Mouse (Mus musculus): ENCODE measurements around the gene Avpi1. TPM values are rescaled to one million over a fixed set of nuclear protein-coding genes. Genes with fewer than 3 reads are reported as not detected.

Gene Avpi1
- polyA plus RNA-seq, 1 experiment = 27.9 TPM

DNA sequence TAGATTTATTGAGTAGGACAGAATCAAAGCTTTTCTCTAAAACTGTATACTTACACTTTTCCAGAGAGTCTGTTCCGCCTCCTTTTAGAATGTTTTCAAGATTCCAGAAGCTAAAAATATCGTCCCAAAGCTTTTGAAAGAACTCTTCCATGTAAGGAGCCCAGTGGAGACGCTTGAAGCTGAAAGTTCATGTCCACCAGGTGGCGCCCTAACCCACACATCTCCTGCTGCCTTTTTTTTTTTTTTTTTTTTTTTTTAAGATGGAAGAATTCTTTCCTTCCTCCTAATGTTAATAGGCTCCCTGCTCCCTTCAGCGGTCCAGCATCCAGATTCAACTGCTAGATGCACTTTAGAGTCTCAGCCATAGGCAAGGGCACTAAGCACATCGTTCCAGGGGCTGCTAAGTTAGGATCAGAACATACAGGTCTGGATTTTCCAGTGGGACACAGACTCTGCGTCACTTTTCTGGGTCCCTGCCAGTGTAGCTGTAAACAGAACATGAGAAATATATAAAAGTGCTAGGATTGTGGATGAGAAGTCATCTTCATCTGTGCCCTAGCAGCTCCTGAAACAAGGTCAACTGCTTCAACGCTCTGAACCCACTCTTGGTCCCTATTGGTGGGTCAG is 15.8 kb upstream of the Avpi1 start:
- no peak for DNase-seq (ENCODE audit: low read depth)

GRCm38 (mm10) chr19:42144067-42144466 is 15.2 kb upstream of the Avpi1 start:
- no peak for DNase-seq (ENCODE audit: low read depth)

DNA sequence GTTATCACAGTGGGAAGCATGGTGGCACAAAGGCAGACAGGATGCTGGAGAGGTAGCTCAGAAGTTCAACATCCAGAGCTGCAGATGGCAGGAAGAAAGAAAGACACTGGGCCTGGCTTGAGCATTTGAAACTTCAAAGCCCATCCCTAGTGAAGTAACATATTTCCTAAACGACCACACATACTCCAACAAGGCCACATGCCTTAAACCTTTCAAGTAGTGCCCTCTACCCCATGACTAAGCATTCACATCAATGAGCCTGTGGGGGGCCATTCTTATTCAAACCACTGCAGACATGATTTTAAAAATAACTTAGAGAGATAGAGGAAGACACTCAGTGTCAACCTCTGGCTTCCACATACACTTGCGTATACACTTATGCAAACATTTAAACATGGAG is 13.9 kb upstream of the Avpi1 start:
- DNase-seq (ENCODE audit: low read depth) = no peak

DNA sequence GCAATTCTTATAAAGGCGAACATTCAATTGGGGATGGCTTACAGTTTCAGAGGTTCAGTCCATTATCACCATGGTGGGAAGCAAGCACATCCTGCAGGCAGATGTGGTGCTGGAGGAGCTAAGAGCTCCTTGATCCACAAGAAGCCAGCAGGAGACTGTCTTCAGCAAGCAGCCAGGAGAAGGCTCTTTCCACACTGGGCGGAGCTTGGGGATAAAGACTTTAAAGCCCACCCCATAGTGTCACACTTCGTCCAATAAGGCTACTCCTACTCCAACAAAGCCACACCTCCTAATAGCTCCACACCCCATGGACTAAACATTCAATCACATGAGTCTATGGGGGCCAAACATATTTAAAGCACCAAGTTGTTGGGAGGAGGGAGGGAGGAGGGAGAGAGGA is 13.1 kb upstream of the Avpi1 start:
- no peak for DNase-seq (ENCODE audit: low read depth)

GRCm38 (mm10) chr19:42139724-42140517 is 11.1 kb upstream of the Avpi1 start:
- no peak for DNase-seq (ENCODE audit: low read depth)

GRCm38 (mm10) chr19:42138517-42139285 is 9.8 kb upstream of the Avpi1 start:
- DNase-seq (ENCODE audit: low read depth) = no peak

DNA sequence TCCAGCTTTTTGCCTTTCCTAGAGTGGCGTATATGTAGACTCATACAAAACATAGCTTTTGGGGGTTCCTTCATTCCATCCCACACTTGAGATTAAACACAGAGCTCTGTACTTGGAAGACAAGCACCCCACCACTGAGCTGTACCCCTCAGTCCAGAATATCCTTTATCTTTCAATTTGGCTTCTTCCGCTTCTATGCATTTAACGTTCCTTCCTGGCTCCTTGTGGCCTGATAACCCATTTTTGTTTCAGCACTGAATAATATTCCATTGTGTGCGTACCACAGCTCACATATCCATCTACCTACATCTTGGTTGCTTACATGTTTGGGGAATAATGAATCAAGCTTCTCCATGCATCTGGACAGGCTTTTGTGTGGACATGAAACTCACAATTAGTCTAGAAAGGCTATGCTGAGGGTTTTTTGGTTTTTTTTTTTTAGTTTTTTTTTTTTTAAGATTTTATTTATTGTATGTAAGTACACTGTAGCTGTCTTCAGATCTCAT is 8.4 kb upstream of the Avpi1 start:
- no peak for DNase-seq (ENCODE audit: low read depth)

DNA sequence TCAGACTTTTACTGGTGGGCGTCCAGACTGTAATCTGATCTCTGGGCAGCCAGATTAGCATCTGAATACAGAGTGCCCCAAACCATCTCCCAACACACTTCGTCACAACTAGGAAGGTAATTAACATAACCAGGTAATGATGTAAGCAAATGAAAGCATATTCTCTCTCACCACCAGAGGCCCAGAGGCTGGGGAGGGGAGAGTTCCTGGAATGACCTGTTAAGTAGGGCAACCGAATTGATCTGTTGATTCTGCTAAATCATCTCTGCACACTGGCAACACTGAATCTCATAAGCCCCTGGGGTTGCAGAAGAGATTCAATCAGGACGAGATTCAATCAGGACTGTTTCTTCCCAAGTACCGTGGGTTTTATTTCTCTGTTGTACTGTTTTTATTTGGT is 7.3 kb upstream of the Avpi1 start:
- DNase-seq (ENCODE audit: low read depth) = no peak

DNA sequence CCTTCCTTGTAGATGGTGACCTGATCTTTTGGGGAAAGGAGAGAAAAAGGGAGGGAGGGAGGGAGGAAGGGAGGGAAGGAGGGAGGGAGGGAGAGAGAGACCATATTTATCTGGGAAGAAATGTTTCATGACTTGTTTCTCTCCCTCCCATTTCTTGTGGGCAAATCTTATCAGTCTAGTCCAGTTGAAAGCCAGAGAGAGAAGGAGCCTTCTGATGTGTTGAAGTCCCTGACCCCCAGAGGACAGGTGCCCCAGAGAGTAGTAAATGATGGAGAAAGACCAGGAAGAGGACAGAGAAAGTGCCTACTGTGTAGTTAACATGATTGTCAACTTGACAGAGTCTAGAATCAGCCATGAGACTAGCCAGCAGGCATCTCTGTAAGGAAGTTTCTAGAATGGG is 6.2 kb upstream of the Avpi1 start:
- no peak for DNase-seq (ENCODE audit: low read depth)

GRCm38 (mm10) chr19:42131101-42131500 is 2.2 kb upstream of the Avpi1 start:
- no peak for DNase-seq (ENCODE audit: low read depth)

GRCm38 (mm10) chr19:42130294-42130606 is 1.4 kb upstream of the Avpi1 start:
- no peak for DNase-seq (ENCODE audit: low read depth)

DNA sequence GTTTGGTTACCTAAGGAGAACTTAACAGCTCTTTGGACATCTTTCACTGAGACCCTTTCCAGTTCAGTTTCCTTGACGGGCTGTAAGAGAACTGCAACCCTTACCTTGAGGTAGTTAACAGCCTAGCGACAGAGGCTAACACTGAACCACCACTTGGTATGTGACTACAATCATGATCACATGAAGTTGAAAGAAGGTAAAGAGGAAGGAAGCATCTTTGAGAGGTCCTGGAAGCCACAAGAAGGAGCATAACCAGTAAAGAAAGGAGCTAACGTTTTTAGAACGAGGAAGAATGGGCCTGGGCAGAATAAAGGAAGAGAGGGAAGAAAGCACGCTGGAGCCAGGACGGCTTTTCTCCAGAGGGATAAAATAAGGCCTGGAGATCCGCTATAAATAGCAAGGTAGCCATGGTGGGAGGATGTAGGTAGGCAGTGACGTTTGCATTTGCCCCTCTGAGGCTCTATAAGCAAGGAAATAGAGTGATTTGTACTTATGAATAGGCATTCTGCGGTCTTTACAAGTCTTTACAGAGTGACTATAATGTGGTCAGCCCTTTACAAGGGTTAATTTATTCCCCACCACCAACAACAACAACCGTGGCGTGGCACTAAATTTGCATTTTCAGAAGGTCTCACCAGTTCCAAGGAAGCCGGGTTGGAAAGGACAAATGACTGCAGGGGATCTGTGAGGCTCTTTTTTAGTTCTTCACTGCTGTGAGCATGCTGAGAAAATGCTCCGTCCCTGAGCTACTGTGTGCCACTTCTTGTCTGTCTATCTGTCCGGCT is 842 bp upstream of the Avpi1 start:
- DNase-seq (ENCODE audit: low read depth) = no peak

- no peak for DNase-seq (ENCODE audit: low read depth)
Measured at GRCm38 (mm10) chr19:42128052-42128740, 663 bp downstream of the Avpi1 start.

DNA sequence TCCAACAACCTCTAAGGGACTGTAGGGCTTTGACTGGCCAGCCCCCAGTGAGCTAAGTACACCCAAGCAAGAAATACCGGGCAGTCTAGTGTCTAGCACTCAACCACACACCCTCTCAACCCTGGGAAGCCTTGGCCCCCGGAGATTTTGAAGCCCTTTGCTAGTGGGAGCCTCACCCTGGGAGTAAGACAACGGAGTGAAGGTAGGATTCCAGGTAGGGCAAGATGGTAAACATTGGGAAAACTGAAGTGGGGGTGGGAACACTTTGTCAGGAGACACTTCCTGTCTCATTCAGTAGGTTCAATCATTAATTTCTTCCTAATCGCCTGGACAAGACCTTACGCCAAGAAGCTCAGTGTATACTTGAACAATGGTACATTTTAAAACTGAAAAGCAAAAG is 1.8 kb downstream of the Avpi1 start:
- DNase-seq (ENCODE audit: low read depth) = no peak

GRCm38 (mm10) chr19:42126219-42126605 is 2.6 kb downstream of the Avpi1 start:
- no peak for DNase-seq (ENCODE audit: low read depth)

GRCm38 (mm10) chr19:42125501-42126218 is 3.2 kb downstream of the Avpi1 start:
- DNase-seq (ENCODE audit: low read depth) = no peak

GRCm38 (mm10) chr19:42124684-42125083 is 4.2 kb downstream of the Avpi1 start:
- DNase-seq (ENCODE audit: low read depth) = no peak

- no peak for DNase-seq (ENCODE audit: low read depth)
Measured at GRCm38 (mm10) chr19:42120451-42120850, 8.4 kb downstream of the Avpi1 start.

DNA sequence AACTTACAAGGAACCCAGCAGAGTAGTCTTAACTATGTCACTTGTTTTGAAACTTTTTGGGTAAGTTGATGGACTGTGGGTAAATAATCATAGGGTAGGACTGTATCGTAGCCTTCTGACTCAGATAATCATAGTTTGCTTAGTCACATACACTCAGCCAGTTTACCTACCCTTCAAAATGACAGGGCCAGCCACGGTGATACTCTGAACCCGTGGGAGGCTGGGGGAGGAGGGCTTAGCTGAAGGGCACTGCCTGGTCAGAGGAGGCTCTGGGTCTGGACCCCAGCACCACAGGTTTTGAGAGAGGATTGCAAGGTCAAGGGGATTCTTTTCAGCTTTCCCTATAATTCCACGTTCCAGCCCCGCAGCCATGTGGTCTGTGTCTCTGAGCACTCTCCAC is 10.3 kb downstream of the Avpi1 start:
- no peak for DNase-seq (ENCODE audit: low read depth)

DNA sequence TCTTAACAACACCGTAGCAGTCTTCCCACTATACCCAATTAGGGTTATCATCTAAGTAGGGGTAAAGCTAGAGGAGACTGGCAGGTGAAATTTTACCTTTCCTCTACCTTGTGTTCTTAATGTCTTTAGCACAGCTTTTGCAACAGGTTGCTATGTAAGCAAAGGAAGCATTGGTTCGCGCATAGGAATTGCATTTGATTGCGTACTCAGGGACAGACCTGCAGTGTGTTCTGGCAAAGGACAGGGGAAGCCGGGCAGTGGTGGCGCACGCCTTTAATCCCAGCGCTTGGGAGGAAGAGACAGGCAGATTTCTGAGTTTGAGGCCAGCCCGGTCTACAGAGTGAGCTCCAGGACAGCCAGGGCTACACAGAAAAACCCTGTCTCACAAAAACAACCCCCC is 10.7 kb downstream of the Avpi1 start:
- no peak for DNase-seq (ENCODE audit: low read depth)

All from gonadal fat pad, adult 2 months (tissue).